ENCODE assay signal across 8 mouse cellular contexts in the genomic region with DNA sequence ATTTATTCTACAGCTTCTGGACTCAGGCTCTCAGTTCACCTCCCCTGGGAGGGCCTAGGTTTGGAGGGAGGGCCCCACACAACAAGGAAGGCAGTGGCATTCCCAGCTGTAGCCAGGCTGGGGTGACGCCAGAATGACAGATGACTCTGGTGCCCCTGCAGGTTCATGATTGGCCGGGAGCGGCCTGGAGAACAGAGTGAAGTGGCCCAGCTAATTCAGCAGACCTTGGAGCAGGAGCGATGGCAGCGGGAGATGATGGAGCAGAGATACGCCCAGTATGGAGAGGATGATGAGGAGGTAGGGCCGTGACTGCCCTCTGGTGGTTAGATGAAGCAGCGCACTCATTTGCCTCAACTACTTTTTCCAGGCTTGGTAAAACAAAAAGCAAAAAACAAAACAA. TPM values are rescaled to one million over a fixed set of nuclear protein-coding genes. Genes with fewer than 3 reads are reported as not detected.
DNase-seq lines count a peak whose midpoint lies in the region; ATAC-seq and TF ChIP-seq lines count a peak whose summit lies in the region.
"Had no signal": no experiment of that assay in that cellular context is flagged by ENCODE, and none has a peak within 500 bp of the region (broad histone marks: within the 10 kb centered on the region; RNA-seq: fewer than 3 reads in every experiment).

No protein-coding gene starts in this region.

- no peak for TF ChIP-seq EP300 in lung, postnatal 0 days (IDR thresholded peaks at IDR 0.05)

- no peak for TF ChIP-seq POLR2A in bone marrow, adult 2 months (IDR thresholded peaks at IDR 0.05; ENCODE audit: borderline replicate concordance, control insufficient read depth, low read depth, low read length)

- peaks cover 0 to 12% of the 10 kb centered on the region in 2 experiments; a peak in 2 of 4 replicates for H3K4me1 ChIP-seq in ES-E14 (ENCODE audit: control insufficient read depth in 2 of 2, insufficient read depth in 2 of 2, low read length in 2 of 2, poor library complexity in 1 of 2)
- H3K4me1 ChIP-seq in bone marrow, adult 2 months (ENCODE audit: control insufficient read depth, insufficient read depth, low read length), result peaks cover 8% of the 10 kb centered on the region
- peaks cover 34% of the 10 kb centered on the region for H3K4me1 ChIP-seq in embryonic facial prominence, embryonic 15.5 days
- peaks cover 51% of the 10 kb centered on the region for H3K4me1 ChIP-seq in heart, embryonic 15.5 days (replicated peaks)
- H3K4me1 ChIP-seq in lung, postnatal 0 days (ENCODE audit: insufficient read depth, low read depth, low read length), result peaks cover 6% of the 10 kb centered on the region; the same call in 1 of the 2 replicates

- peak; percentile 98 for TF ChIP-seq CTCF in bone marrow, adult 2 months (IDR thresholded peaks at IDR 0.05; ENCODE audit: control insufficient read depth, insufficient read depth, low read length)
- TF ChIP-seq CTCF in lung, postnatal 0 days (IDR thresholded peaks at IDR 0.05), result peak; percentile 95

- DNase-seq in ES-E14 (ENCODE audit: low read depth, low spot score), result peak; percentile 64
- peak; percentile 81 for DNase-seq in kidney, postnatal 14 days
- DNase-seq in lung, postnatal 0 days (ENCODE audit: low spot score), result peak; percentile 88
- DNase-seq in retina, embryonic 14.5 days (ENCODE audit: low spot score), result peak; percentile 88

- H3K4me3 ChIP-seq in ES-E14 (ENCODE audit: insufficient read depth in 1 of 2, low read depth in 1 of 2, low read length in 2 of 2, poor library complexity in 1 of 2, severe bottlenecking in 1 of 2), result no peak overlapping the region
- H3K4me3 ChIP-seq in bone marrow, adult 2 months (replicated peaks; ENCODE audit: control insufficient read depth, low read depth, low read length), result no peak overlapping the region
- H3K4me3 ChIP-seq in embryonic facial prominence, embryonic 15.5 days (replicated peaks), result no peak overlapping the region
- H3K4me3 ChIP-seq in heart, embryonic 15.5 days, result no peak overlapping the region
- no peak overlapping the region for H3K4me3 ChIP-seq in lung, postnatal 0 days (ENCODE audit: low read depth, low read length)

- ATAC-seq in embryonic facial prominence, embryonic 15.5 days (ENCODE audit: insufficient number of reproducible peaks, low FRiP score, low TSS enrichment, low read depth), result 0 out of 2 replicates have a peak, but pooled peaks have one; percentile 30
- ATAC-seq in heart, embryonic 15.5 days (replicated peaks; ENCODE audit: insufficient number of reproducible peaks, insufficient read depth, low FRiP score, low read depth), result peak; percentile 20
- ATAC-seq in lung, postnatal 0 days, result peak; percentile 80

- H3K27ac ChIP-seq in ES-E14 (ENCODE audit: insufficient read depth, low read depth, low read length, poor library complexity, severe bottlenecking), result no peak overlapping the region
- H3K27ac ChIP-seq in bone marrow, adult 2 months (ENCODE audit: control insufficient read depth, insufficient read depth, low read depth, low read length, poor library complexity), result peak overlapping the region; percentile 12; the same call in 1 of the 2 replicates
- peak overlapping the region; percentile 52 for H3K27ac ChIP-seq in embryonic facial prominence, embryonic 15.5 days (replicated peaks)
- H3K27ac ChIP-seq in heart, embryonic 15.5 days, result peak overlapping the region; percentile 56
- H3K27ac ChIP-seq in lung, postnatal 0 days (ENCODE audit: low read length), result peak overlapping the region; percentile 47; the same call in 1 of the 2 replicates

- H3K36me3 ChIP-seq in ES-E14 (ENCODE audit: control insufficient read depth, insufficient read depth, low read length, poor library complexity, severe bottlenecking), result peaks cover 36% of the 10 kb centered on the region
- H3K36me3 ChIP-seq in embryonic facial prominence, embryonic 15.5 days, result peaks cover 82% of the 10 kb centered on the region
- peaks cover 80% of the 10 kb centered on the region for H3K36me3 ChIP-seq in heart, embryonic 15.5 days
- H3K36me3 ChIP-seq in lung, postnatal 0 days (ENCODE audit: insufficient read depth, low read length), result peaks cover 49% of the 10 kb centered on the region; the same call in 1 of the 2 replicates

- H3K9me3 ChIP-seq in ES-E14 (ENCODE audit: control insufficient read depth, insufficient read depth, low read depth, low read length), result no peaks in the 10 kb centered on the region
- H3K9me3 ChIP-seq in embryonic facial prominence, embryonic 15.5 days (replicated peaks), result no peaks in the 10 kb centered on the region
- no peaks in the 10 kb centered on the region for H3K9me3 ChIP-seq in heart, embryonic 15.5 days (replicated peaks)
- H3K9me3 ChIP-seq in lung, postnatal 0 days (ENCODE audit: low read length), result no peaks in the 10 kb centered on the region

- WGBS in bone marrow, adult 2 months, result 4% methylated on average over 8 of the region's 8 CpGs
- 3% methylated on average over 8 of the region's 8 CpGs for WGBS in embryonic facial prominence, embryonic 15.5 days
- WGBS in heart, embryonic 15.5 days, result 8% methylated on average over 8 of the region's 8 CpGs
- under 1% methylated on average over 8 of the region's 8 CpGs for WGBS in lung, postnatal 0 days

- no peaks in the 10 kb centered on the region for H3K27me3 ChIP-seq in embryonic facial prominence, embryonic 15.5 days
- no peaks in the 10 kb centered on the region for H3K27me3 ChIP-seq in heart, embryonic 15.5 days
- no peaks in the 10 kb centered on the region for H3K27me3 ChIP-seq in lung, postnatal 0 days (replicated peaks; ENCODE audit: insufficient read depth, low read length)

- H3K9ac ChIP-seq in ES-E14 (ENCODE audit: insufficient read depth, low read depth, low read length, poor library complexity, severe bottlenecking), result no peak overlapping the region
- no peak overlapping the region for H3K9ac ChIP-seq in embryonic facial prominence, embryonic 15.5 days
- no peak overlapping the region for H3K9ac ChIP-seq in heart, embryonic 15.5 days
- H3K9ac ChIP-seq in lung, postnatal 0 days (replicated peaks; ENCODE audit: low read depth), result no peak overlapping the region; the same call in 1 of the 2 replicates

- no peak overlapping the region for H3K4me2 ChIP-seq in embryonic facial prominence, embryonic 15.5 days (replicated peaks)
- H3K4me2 ChIP-seq in heart, embryonic 15.5 days, result peak overlapping the region; percentile 14; the same call in 1 of the 2 replicates
- H3K4me2 ChIP-seq in lung, postnatal 0 days (replicated peaks; ENCODE audit: low read depth, low read length), result no peak overlapping the region; the same call in 1 of the 2 replicates

- in situ Hi-C loops in ES-E14 (cut with MboI; ENCODE audit: low sequenced_read_pairs in 2 of 2, unreplicated experiment in 2 of 2), result no loop called here

TF ChIP-seq in ES-E14, 5 proteins besides CTCF, POLR2A, EP300 and RAD21:
- TF ChIP-seq MAFK (IDR thresholded peaks at IDR 0.05; ENCODE audit: insufficient read depth, low read depth, low read length) (no peak), HCFC1 (IDR thresholded peaks at IDR 0.05; ENCODE audit: borderline replicate concordance, insufficient read depth, low read length) (no peak), ZC3H11A (IDR thresholded peaks at IDR 0.05; ENCODE audit: borderline replicate concordance, low read depth, low read length) (no peak)

RNA-seq across cellular contexts. Expression of a gene that starts 8.6 kb away (rescaled TPM):
- total RNA-seq in ES-E14 (2012; rRNA removed), result 0.53 and 0.89 TPM in 2 replicates
- polyA plus RNA-seq in bone marrow, adult 2 months (2011; ENCODE audit: insufficient read depth, insufficient read length, low replicate concordance, missing spikeins), result 54.0 and 80.3 TPM in 2 replicates
- polyA plus RNA-seq in embryonic facial prominence, embryonic 15.5 days (2015; fragmentation: Nextera tagmentation; extraction: Ambion mirVana), result 29.7 and 33.9 TPM in 2 replicates
- polyA plus RNA-seq in heart, embryonic 15.5 days (2015; fragmentation: Nextera tagmentation; extraction: Ambion mirVana), result 8.0 and 13.2 TPM in 2 replicates
- polyA plus RNA-seq in lung, postnatal 0 days (2015; fragmentation: Nextera tagmentation; extraction: Ambion mirVana), result 5.4 and 5.8 TPM in 2 replicates

RNA-seq across cellular contexts. Expression of a gene that starts 10.2 kb away (rescaled TPM):
- 29.5 and 32.6 TPM in 2 replicates for total RNA-seq in ES-E14 (2012; rRNA removed)
- 68.1 and 73.2 TPM in 2 replicates for polyA plus RNA-seq in bone marrow, adult 2 months (2011; ENCODE audit: insufficient read depth, insufficient read length, low replicate concordance, missing spikeins)
- 11.0 and 12.8 TPM in 2 replicates for polyA plus RNA-seq in embryonic facial prominence, embryonic 15.5 days (2015; fragmentation: Nextera tagmentation; extraction: Ambion mirVana)
- 5.0 and 6.6 TPM in 2 replicates for polyA plus RNA-seq in heart, embryonic 15.5 days (2015; fragmentation: Nextera tagmentation; extraction: Ambion mirVana)
- 9.8 and 11.5 TPM in 2 replicates for polyA plus RNA-seq in lung, postnatal 0 days (2015; fragmentation: Nextera tagmentation; extraction: Ambion mirVana)

RNA-seq across cellular contexts. Expression of a gene that starts 24.9 kb away (rescaled TPM):
- 0.74 TPM in 1 of 2 replicates, not detected in the other for total RNA-seq in ES-E14 (2012; rRNA removed)
- not detected in 2 replicates for polyA plus RNA-seq in bone marrow, adult 2 months (2011; ENCODE audit: insufficient read depth, insufficient read length, low replicate concordance, missing spikeins)
- polyA plus RNA-seq in embryonic facial prominence, embryonic 15.5 days (2015; fragmentation: Nextera tagmentation; extraction: Ambion mirVana), result 11.7 and 14.6 TPM in 2 replicates
- 22.1 and 24.7 TPM in 2 replicates for polyA plus RNA-seq in heart, embryonic 15.5 days (2015; fragmentation: Nextera tagmentation; extraction: Ambion mirVana)
- polyA plus RNA-seq in lung, postnatal 0 days (2015; fragmentation: Nextera tagmentation; extraction: Ambion mirVana), result 0.33 and 0.55 TPM in 2 replicates
- total RNA-seq: left cerebral cortex, adult 18-20 months had no signal

RNA-seq across cellular contexts. Expression of a gene that starts 33.7 kb away (rescaled TPM):
- not detected in 2 replicates for total RNA-seq in ES-E14 (2012; rRNA removed)
- polyA plus RNA-seq in bone marrow, adult 2 months (2011; ENCODE audit: insufficient read depth, insufficient read length, low replicate concordance, missing spikeins), result not detected in 2 replicates
- polyA plus RNA-seq in embryonic facial prominence, embryonic 15.5 days (2015; fragmentation: Nextera tagmentation; extraction: Ambion mirVana), result 0.25 TPM in 1 of 2 replicates, not detected in the other
- polyA plus RNA-seq in heart, embryonic 15.5 days (2015; fragmentation: Nextera tagmentation; extraction: Ambion mirVana), result 0.15 and 0.22 TPM in 2 replicates
- not detected in 2 replicates for polyA plus RNA-seq in lung, postnatal 0 days (2015; fragmentation: Nextera tagmentation; extraction: Ambion mirVana)
- total RNA-seq: left cerebral cortex, adult 18-20 months had no signal

RNA-seq across cellular contexts. Expression of a gene that starts 40.1 kb away (rescaled TPM):
- 1.3 and 1.7 TPM in 2 replicates for total RNA-seq in ES-E14 (2012; rRNA removed)
- 3.2 and 8.1 TPM in 2 replicates for polyA plus RNA-seq in bone marrow, adult 2 months (2011; ENCODE audit: insufficient read depth, insufficient read length, low replicate concordance, missing spikeins)
- polyA plus RNA-seq in embryonic facial prominence, embryonic 15.5 days (2015; fragmentation: Nextera tagmentation; extraction: Ambion mirVana), result 33.7 and 41.8 TPM in 2 replicates
- polyA plus RNA-seq in heart, embryonic 15.5 days (2015; fragmentation: Nextera tagmentation; extraction: Ambion mirVana), result 114 and 117 TPM in 2 replicates
- 39.3 and 51.1 TPM in 2 replicates for polyA plus RNA-seq in lung, postnatal 0 days (2015; fragmentation: Nextera tagmentation; extraction: Ambion mirVana)

Comparison
In these comparisons a context has a peak if more than half of its experiments do, and no peak if none do; other contexts are left out.
1. ATAC-seq: peak in every context shown above with its lines; median percentile 80 in lung, postnatal 0 days; 30 in embryonic facial prominence, embryonic 15.5 days; 20 in heart, embryonic 15.5 days.